Mouse (Mus musculus) spleen, adult 2 months (tissue): ENCODE measurements around the gene Gm10322. TPM values are rescaled to one million over a fixed set of nuclear protein-coding genes. Genes with fewer than 3 reads are reported as not detected.

Source experiments
- DNase-seq, 2 experiments: peaks; one replicate each; pipeline versions ENCODE4 v3.0.0 to v3.0.0-alpha.2; 2012 to 2021; ENCODE audit warnings: low spot score in 2 of 2, low read depth in 1 of 2
- H3K27ac ChIP-seq: fragments of 200-500 bp; 2 replicates; pipeline ENCODE4 v1.5.1; 2012; ENCODE audit warnings: low read length, inconsistent platforms; ENCODE audit not compliant: insufficient read depth
- H3K27me3 ChIP-seq: fragments of 200-500 bp; 2 replicates; pipeline ENCODE4 v1.6.1; 2012; ENCODE audit warnings: mild to moderate bottlenecking, moderate library complexity, low read length, inconsistent platforms; ENCODE audit not compliant: control insufficient read depth, insufficient read depth
- H3K36me3 ChIP-seq: fragments of 200-500 bp; 2 replicates; pipeline ENCODE4 v1.6.1; 2012; ENCODE audit warnings: mild to moderate bottlenecking, low read length, inconsistent platforms; ENCODE audit not compliant: control insufficient read depth, insufficient read depth
- H3K4me1 ChIP-seq: fragments of 200-500 bp; 2 replicates; pipeline ENCODE4 v1.6.1; 2011; ENCODE audit warnings: inconsistent platforms; ENCODE audit not compliant: control insufficient read depth, insufficient read depth, insufficient read length
- H3K4me3 ChIP-seq: fragments of 200-500 bp; 2 replicates; pipeline ENCODE4 v1.5.1; 2011; ENCODE audit warnings: mild to moderate bottlenecking, inconsistent platforms; ENCODE audit not compliant: insufficient read depth, insufficient read length; ENCODE audit errors: extremely low read depth
- CTCF ChIP-seq: fragments of 200-500 bp; IDR thresholded peaks from 2 replicates; pipeline ENCODE4 v1.5.1; 2011; ENCODE audit warnings: mild to moderate bottlenecking, inconsistent platforms; ENCODE audit not compliant: insufficient read depth, insufficient read length, insufficient replicate concordance; ENCODE audit errors: extremely low read depth
- POLR2A ChIP-seq: fragments of 200-500 bp; IDR thresholded peaks from 2 replicates; pipeline ENCODE4 v1.6.1; 2011; ENCODE audit warnings: low read depth, low read length, inconsistent platforms
- WGBS: fragments of 180-500 bp; shearing (Covaris S2); methylation state at CpG from one replicate; pipeline ENCODE4 v1.1.7; 2018; 5-methylcytosine and 5-hydroxymethylcytosine counted together
- polyA plus RNA-seq: library from polyadenylated mRNA; depleted of rRNA; stranded (reverse); fragments of >200 nt; gene quantifications from 2 replicates; pipeline ENCODE4 v1.2.3, GENCODE M21; 2012

Gm10322 gene
- polyA plus RNA-seq, 1 experiment = not detected

DNA sequence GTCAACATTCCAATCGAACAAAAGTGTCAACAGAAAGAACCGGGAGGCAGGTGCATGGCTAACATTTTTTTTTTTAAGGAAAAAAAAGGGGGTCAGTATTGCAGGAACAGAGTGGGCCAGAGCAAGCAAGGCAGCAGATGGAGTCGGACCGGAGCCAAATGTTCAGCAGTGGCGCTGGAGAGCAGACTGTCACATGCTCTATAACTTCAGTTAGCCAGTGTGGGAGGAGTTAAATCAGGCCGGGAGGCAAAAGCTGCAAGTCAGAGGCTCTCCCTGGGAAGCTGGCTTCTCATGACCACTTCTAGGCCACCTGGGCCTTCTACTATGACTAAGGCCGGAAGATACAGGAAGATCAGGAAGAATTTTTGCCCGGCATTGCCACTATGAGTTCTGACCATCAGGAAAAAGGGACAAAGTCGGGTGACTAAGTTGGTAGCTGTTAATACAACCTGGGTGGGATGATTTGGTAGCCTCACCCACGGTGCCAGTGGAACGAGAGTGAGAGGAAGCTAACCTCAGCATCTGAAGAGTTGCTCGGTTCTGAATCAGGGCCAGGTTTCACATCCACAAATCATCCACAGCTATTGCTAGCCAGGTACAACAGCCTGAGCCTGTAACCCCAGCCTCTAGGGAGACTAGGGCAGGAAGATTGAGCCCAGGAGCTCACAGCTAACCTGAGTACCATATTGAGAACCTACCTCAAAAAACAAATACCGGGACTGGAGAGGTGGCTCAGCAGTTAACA is 21.9 kb upstream of the Gm10322 start:
- TF ChIP-seq POLR2A (no peak), CTCF (no peak)
- no peak overlapping the region for H3K4me3 ChIP-seq
- peaks cover 3% of the 10 kb centered on the region; the same call in 1 of the 2 replicates for H3K4me1 ChIP-seq
- no peaks in the 10 kb centered on the region for H3K27me3 ChIP-seq
- DNase-seq = no peak
- no peaks in the 10 kb centered on the region for H3K36me3 ChIP-seq
- WGBS = 58% methylated on average over 13 of the region's 13 CpGs
- H3K27ac ChIP-seq = no peak overlapping the region

DNA sequence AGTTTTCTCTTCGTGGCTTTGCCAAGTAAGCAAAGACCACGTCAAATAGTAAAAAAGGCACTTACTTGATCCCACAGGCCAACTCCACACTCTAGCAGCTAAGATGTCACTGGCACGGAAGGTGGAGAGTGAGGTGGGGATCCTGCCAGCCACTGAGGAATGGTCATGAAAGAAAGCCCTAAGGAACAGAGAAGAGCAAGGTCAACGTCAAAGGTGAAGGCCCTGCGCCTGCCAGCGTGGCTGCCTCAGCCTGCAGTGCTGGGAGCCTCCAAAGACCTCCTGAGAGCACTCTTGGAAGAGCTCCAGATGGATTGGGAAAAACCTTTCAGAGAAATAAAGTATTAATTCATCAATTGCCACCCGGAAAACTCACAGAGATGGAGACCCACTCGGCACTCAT is 15.3 kb upstream of the Gm10322 start:
- Histone ChIP-seq H3K27ac (no peak overlapping the region), H3K27me3 (no peaks in the 10 kb centered on the region), H3K36me3 (no peaks in the 10 kb centered on the region), H3K4me1 (no peaks in the 10 kb centered on the region), H3K4me3 (no peak overlapping the region)
- 81% methylated on average over 8 of the region's 8 CpGs for WGBS
- TF ChIP-seq POLR2A = no peak
- no peak for TF ChIP-seq CTCF
- DNase-seq = no peak

DNA sequence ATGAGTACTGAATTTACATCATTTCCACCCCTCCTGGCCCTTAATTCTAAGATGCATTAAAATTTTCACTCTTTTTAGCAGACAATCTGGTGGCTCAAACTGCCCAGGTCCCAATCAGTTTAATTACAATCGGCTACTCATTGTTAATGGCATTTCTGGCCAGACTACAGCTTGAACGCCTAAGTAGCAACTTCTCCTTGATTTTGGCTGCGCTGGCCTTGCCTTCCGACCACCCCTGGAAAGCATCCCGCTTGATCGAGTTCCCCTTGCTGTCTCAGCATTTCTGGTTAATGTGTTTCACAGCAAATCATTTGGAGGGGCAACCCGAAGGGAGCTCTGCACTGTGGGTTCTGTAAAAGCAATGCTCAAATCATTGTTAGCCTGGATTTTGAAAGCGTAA is 13.8 kb upstream of the Gm10322 start:
- no peaks in the 10 kb centered on the region for H3K36me3 ChIP-seq
- no peak overlapping the region for H3K4me3 ChIP-seq
- DNase-seq = no peak
- no peak for TF ChIP-seq CTCF
- TF ChIP-seq POLR2A = no peak
- no peaks in the 10 kb centered on the region for H3K4me1 ChIP-seq
- WGBS = 86% methylated on average over 8 of the region's 8 CpGs
- H3K27ac ChIP-seq = no peak overlapping the region
- H3K27me3 ChIP-seq = no peaks in the 10 kb centered on the region

DNA sequence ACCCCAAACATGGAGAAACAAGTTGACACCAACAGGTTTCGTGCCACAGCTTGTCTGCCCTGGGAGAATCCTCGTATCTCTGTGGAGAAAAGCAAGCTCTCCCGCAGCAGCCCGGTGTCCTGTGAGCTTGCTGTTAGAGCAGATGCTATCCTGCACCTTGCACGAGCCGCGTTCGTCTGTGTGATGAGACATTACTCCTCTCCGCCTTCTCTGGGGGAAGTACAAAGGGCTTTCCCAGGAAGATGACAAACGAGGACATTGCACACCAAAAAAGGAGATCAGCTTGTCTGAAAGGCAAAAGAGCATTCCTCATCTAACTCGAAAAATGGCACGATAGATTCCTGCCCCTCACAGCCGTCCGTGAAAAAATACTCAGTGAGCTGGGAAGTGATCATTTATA is 13.0 kb upstream of the Gm10322 start:
- Histone ChIP-seq H3K4me1 (peaks cover 3% of the 10 kb centered on the region; the same call in 1 of the 2 replicates), H3K4me3 (no peak overlapping the region), H3K27ac (no peak overlapping the region), H3K27me3 (no peaks in the 10 kb centered on the region), H3K36me3 (no peaks in the 10 kb centered on the region)
- TF ChIP-seq POLR2A (no peak), CTCF (no peak)
- no peak for DNase-seq
- 88% methylated on average over 14 of the region's 14 CpGs for WGBS

DNA sequence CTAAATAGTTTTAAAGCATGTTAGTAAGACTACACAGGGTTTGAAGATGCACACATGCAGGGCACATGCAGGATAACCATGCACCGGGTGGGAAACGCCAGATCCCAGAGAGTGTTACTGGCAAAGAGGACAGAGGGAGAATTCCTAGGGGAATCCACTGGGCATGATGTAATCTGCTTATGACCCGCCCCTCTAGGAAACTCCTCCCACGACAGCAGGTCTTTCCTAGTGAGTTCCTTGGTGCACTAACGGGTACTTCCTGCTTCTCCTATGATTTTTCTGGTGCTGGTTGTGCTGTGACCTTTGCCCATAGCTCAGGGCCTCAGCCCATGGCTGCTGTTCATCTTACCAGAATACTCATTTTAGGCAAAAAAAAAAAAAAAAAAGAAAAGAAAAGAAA is 12.0 kb upstream of the Gm10322 start:
- no peaks in the 10 kb centered on the region for H3K27me3 ChIP-seq
- no peak overlapping the region for H3K27ac ChIP-seq
- no peak for TF ChIP-seq POLR2A
- no peak for TF ChIP-seq CTCF
- H3K4me1 ChIP-seq = peaks cover 6% of the 10 kb centered on the region; the same call in 1 of the 2 replicates
- H3K4me3 ChIP-seq = no peak overlapping the region
- H3K36me3 ChIP-seq = no peaks in the 10 kb centered on the region
- 81% methylated on average over 5 of the region's 5 CpGs for WGBS
- no peak for DNase-seq

DNA sequence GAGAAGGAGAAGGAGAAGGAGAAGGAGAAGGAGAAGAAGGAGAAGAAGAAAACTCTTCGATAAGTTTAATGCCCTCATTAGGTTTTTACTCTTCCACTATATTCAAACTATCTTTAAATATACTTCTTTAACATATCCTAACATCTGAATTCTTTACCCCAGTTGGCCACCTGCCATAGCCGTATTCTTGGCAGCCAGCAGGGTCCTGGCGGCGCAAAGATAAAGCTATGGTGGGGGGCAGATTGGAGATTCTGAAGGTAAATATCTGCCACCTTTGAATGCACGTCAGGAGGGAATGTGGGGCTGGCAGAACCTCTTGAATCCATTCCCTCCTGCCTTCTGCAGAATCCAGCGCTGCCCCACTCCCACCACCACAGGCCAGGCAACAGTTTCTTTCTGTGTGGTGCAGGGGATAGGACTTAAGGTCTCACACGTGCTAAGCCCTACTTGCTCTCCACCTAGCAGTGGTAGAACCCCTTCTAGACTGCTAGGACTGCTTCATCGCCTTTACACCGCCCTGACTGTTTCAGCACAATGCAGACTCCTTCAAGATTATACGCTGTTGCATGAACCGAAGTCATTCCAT is 10.9 kb upstream of the Gm10322 start:
- H3K4me1 ChIP-seq = peaks cover 6% of the 10 kb centered on the region; the same call in 1 of the 2 replicates
- 83% methylated on average over 11 of the region's 11 CpGs for WGBS
- no peak overlapping the region for H3K4me3 ChIP-seq
- no peak overlapping the region for H3K27ac ChIP-seq
- DNase-seq = no peak
- TF ChIP-seq POLR2A = no peak
- TF ChIP-seq CTCF = no peak
- H3K36me3 ChIP-seq = no peaks in the 10 kb centered on the region
- H3K27me3 ChIP-seq = no peaks in the 10 kb centered on the region

DNA sequence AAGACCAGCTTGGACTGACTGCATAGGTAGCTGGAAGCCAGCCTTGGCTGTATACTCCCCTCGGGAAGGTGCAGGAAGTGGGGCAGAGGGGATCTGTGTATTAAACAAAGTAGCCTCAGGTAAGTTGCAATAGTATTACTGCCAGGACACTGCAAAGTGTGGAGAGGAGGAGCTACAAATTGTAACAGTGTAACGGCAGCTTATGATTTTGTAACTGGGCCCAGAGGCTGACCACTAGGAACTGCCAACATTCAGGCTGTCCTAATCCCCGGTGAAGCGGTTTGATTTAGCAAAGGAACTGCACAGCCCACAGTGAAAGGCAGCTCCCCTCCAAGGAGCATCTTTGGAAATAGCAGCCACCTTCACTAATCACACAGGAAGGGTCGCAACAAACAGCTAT is 2.6 kb upstream of the Gm10322 start:
- TF ChIP-seq POLR2A (no peak), CTCF (no peak)
- Histone ChIP-seq H3K4me1 (no peaks in the 10 kb centered on the region; the same call in 1 of the 2 replicates), H3K4me3 (no peak overlapping the region), H3K27me3 (0 out of 2 replicates have a peak, but pooled peaks cover 2% of the 10 kb centered on the region), H3K36me3 (no peaks in the 10 kb centered on the region), H3K27ac (no peak overlapping the region)
- WGBS = 89% methylated on average over 5 of the region's 5 CpGs
- no peak for DNase-seq
